Mouse (Mus musculus): ENCODE data around the gene Mroh2a.

Mroh2a gene

DNA sequence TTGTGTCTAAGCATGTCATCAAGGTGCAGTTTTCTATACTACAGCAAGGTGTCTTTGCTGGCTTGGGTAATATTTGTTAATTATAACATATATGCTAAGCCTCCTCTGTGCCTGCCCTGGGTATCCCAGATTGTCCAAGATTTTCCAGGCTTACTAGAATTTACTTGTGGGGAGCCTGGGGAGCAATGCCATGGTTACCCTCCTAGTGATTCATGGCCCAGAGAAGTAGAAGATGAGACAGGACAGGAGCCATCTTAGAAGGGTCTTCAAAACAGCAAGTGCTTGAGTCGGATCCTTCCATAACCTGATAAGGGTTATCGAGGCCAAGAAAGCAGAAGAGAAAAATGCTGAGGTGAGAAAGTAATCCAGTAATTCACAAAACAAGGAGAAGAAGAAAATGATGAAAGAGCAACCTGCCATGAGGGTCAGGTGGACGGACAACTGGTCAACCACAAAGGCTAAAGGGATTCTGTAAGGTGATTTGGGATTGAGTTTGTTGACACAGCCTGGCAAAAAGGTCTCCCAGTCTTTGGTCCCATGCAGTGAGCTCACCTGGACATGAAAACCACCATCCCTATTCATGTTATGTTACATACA, 64.7 kb downstream of the Mroh2a start:
- DNase-seq (ENCODE audit: low read depth) = no peak

DNA sequence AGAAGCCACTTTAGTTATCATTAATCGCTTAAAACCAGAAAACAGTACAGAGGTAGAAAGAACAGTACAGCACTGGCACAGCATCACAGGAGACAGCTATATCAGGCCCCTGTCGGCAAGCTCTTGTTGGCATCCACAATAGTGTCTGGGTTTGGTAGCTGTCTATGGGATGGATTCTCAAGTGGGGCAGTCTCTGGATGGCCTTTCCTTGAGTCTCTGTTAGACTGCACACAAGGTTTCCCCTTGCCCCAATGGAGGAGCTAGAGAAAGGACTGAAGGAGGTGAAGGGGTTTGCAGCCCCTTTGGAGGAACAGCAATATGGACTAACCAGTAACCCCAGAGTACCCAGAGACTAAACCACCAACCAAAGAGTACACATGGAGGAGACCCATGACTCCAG, 65.3 kb downstream of the Mroh2a start:
- DNase-seq (ENCODE audit: low read depth) = no peak

DNA sequence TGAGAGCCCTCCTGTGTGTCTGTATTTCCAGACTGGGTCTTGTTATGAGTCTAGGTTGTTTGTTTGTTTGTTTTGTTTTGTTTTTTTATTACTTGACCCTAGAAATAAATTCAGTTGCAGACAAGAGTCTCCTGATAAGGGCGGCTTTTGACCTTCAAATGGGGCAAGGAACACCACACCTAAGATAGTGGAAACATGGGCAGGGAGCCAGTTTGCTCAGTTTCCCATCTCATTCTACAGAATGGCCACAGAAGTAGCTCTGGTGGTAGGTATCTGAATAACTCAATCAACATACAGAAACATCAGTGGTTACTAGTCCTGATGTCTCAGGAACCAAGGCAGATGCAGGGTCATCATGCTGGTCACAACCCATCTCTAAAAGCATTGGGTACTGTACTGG, 67.9 kb downstream of the Mroh2a start:
- DNase-seq (ENCODE audit: low read depth) = peak; percentile 10

DNA sequence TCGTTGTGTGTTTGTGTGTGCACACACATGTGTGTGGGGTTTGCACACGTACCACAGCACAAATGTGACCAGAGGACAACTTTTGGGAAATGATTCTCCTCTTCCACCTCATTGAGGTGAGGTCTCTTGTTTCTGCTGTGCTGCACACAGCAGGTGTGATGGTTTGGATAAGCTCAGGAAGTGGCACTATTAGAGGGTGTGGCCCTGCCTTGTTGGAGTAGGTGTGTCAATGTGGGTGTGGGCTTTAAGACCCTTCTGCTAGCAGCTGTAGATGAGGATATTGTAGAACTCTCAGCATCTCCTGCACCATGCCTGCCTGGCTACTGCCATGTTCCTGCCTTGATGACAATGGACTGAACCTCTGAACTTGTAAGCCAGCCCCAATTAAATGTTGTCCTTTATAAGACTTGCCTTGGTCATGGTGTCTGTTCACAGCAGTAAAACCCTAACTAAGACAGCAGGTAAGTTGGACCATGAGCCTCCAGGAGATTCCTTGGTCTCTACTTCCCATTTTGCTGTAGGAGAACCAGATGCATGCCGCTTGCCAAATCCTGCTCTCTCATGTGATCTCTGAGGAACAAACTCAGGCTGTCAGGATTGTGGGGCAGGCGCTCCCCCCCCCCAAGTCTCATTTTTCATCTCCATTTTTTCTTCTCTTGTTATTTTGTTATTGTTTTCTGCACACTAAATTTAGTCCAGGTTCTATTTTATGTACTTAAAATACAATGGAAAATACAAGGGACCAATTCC, 69.6 kb downstream of the Mroh2a start:
- DNase-seq (ENCODE audit: low read depth) = peak; percentile 3

DNA sequence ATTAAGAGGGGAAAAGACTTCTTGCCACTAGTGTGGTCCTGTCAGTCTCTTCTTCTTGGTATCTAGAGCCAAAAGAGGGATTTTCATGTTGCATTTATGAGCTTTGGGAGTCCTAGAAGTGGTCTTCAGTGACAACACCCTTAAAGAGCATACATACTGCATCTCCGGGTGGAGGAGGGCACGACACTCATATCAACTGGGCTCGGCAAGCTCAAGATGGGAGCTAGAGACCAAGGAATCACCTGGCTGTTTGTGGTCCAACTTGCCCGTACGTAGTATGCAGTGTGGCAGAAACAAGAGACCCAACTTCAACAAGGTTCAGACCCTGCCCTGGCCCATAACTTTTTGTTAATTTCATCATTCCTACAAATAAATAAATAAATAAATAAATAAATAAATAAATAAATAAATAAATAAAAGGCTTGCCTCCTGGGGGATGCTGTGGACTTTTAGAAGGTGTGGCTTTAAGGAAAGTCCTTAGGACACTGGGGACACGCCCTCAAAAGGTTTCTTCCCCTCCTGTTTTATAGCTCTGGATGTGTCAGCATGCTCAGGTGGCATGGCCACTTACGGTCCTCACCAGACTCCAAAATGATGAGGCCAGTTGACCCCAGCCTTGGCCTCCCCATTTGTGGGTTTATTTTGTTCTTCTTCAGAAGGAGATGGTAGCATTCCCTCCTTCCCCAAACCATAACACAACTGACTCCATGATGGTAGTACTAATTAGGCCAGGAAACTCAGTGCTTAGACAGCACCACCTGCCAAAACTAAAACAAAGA, 70.9 kb downstream of the Mroh2a start:
- DNase-seq (ENCODE audit: low read depth) = peak; percentile 14

DNA sequence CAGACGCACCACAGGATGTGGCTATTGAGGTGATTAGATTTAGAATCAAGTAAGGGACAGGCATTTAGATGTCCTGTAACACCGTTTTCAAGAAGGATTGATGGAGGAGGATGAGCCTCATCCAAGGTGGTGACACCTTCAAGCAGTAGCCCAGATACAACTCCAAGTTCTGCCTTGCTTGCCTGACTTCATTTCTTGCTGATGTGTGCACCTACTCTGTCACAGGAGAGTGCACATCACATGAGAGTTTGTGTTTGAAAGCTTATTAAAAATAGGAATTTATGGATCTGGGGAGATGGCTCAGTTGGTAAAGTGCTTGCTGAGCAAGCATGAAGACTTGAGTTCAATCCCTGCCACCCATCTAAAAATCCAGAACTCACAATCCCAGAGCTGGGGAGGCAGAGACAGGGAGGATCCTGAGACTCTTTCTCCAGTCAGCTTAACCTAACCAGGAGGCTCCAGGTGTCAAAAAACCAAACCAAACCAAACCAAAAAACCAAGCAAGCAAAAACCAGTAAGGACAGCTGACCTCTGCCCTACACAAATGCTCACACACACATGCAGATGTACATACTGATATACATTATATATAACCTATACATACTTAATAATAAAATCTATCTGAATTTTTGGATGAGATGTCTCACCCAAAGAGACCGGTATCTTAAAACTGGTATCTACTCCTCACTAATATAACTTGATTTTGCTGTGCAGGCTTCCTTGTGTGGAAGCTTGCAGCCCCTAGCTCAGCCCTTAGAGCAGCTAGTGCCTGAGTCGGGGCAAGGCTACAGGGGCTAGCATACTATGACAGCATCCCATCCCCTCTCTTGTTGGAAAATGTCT, 72.1 kb downstream of the Mroh2a start:
- DNase-seq (ENCODE audit: low read depth) = peak; percentile 18

DNA sequence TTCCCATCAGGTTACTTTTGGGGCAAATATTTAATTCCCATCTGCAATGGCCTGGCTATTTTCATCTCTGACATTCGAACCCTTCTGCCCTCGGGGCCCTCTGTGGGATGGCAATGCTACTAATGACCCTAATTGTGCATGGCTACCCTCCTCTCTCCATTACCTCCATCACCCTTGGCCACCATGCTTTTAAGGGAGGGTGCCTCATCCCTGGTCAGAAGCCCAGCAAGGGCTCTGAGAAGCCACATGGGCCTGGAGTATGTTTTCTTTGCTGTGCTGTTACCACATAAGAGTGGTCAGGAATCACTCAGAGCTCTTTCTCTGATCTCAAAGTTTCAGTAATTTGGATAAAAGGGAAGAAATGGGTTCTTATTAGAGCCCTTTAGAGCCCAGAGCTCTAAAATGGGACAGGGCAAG, 72.8 kb downstream of the Mroh2a start:
- peak; percentile 3 for DNase-seq (ENCODE audit: low read depth)

DNA sequence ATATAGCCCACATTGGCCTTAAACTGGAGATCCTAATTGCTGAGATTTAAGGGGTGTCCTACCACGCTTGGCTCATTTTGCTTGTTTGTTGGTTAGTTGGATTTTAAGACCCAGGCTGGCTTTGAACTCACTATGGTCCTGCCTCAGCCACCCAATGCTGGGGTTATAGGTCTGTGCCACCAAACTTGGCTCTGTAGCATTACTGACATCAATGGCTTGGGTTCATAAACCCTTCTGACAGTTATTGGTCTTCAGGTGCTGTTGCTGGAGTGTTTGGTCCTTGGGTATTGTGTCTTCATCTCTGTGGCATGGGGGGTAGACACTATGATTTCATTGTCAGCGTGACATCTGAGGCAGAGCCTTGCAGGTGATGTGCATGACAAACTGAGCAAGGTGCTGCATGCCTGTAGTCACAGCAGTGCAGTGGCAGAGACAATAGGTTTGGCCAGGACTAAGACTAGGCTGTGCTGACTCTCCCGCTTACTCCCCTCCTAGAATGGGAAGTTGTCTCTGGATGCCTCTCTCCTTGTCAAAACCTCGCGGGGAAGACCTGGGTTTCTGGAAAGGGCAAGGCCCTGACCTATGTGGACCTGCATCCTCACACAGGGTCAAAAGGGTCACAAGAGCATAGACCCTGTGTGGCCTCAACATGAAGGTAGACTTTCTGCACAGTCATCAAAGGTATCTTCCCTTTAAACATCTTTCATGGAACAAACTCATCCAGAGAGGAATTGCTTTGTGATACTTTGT, 73.7 kb downstream of the Mroh2a start:
- peak; percentile 10 for DNase-seq (ENCODE audit: low read depth)

DNA sequence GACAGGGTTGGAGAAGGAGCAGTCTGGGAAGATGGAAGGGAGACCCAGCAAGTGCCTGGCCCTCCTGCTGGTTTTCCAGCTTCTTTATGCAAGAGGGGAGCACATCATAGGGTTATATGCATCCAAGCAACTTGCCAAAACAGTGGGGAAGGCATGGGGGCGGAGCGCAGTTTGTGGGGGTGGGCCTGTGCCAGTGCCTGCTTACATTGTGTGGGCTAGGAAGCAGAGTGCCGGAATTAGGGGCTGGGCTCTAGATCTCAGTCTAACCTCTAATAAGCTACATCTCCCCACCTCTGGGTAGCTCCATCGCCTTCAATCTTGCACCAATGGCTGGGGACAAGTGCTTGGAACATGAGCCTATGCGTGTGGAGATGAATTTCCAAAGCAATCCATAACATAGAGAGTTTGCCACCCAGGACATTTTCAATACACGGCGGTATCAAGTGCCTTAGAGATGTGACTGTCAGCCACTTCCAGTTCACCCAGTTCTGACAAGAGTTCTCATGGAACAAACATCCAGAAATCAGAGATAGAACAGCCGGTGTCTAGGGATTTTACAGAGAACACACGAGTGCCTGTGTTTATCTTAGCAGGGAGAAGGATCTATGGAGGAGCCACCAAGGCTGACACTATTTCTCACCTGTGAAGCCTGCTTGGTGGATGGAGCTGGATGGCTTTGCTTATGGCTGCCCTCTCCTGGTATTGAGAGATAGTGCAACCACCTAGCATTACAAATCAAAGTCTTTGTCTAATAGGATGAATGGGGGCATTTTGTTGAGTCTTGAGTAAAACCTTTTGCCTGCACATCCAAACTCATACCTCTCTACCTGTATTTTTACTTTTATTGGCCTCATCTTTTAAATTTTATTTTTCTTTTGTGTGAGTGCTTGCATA, 74.6 kb downstream of the Mroh2a start:
- DNase-seq (ENCODE audit: low read depth) = peak; percentile 44

DNA sequence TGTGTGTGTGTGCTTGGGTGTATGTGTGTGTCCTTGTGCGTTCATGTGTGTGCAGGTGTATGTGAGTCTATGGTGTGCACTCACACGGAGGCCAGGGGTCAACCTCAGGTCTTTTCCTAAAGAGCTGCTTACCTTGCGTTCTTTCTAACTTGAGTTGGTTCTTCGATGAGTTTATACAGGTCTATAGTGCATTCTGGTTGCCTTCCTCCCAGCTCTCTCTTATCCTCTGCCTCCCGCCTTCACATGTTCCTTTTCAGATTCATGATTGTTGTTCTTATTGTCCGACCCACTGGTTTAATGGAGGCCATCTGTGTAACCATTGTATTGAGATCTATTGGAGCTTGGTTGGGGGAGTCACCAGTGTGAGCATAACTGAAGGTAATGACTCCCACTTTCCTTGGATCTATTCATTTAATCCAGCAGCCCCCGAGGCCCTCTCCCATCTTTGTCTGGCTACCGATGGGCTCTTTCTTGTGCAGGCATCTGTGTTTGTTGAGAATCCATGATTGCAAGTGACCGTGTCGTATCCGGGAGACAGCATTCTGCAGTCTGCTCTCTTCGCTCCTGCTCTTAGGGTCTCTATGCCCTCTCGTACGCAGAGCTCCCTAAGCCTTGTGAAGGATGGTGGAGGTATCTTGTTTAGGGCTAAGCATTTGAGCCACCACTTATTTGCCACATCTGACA, 75.4 kb downstream of the Mroh2a start:
- peak; percentile 8 for DNase-seq (ENCODE audit: low read depth)

DNA sequence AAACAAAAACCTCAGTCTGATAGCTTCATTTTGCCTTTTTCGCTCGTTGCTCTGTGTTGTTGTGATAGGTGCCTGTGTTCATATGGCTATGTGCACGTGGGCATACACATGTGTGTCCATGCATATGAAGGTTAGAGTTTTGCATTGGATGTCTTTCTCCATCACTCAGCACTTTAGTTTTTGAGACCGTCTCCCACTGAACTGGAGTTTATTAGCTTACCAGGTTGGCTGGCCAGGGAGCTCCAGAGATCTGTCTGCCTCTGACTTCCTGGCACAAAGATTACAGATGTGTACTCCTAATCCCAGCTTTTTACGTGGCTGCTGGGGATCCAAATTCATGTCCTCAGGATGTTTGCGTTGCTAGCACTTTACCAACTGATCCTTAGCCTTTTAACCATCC, 77.0 kb downstream of the Mroh2a start:
- peak; percentile 13 for DNase-seq (ENCODE audit: low read depth)

DNA sequence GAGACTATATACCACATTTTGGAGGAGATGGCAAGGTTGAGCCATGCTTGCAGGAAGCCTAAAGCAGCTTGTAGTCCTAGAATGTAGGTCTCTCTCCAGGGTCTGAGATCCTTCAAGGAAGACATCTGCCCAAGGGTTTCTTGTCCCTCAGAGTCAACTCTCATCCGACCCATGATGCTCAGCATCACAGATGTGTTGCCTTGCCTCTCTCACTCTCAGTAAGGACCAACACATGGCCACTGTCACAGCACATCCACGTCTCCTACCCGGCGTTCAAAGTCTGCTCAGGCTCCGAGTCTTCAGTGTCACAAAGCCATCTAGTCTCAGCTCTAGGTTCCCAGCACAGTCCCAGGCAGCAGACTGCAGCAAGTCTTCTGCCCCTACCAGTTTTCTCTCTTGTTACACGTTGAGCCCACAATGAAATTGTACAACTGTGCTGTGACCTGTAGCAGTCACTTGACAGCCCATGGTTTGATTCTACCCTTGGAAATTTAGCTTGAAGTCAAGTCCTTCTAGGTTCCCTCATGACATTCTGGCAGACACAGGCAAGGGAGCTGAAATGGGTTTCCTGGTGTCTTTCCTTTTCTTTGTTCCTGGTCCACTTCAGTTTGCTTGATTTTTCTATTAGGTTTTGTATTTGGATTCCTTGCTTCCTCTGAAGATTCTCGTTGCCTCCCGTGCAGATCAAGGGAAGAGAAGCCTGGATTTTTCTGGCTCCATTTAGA, 77.6 kb downstream of the Mroh2a start:
- DNase-seq (ENCODE audit: low read depth) = peak; percentile 5

DNA sequence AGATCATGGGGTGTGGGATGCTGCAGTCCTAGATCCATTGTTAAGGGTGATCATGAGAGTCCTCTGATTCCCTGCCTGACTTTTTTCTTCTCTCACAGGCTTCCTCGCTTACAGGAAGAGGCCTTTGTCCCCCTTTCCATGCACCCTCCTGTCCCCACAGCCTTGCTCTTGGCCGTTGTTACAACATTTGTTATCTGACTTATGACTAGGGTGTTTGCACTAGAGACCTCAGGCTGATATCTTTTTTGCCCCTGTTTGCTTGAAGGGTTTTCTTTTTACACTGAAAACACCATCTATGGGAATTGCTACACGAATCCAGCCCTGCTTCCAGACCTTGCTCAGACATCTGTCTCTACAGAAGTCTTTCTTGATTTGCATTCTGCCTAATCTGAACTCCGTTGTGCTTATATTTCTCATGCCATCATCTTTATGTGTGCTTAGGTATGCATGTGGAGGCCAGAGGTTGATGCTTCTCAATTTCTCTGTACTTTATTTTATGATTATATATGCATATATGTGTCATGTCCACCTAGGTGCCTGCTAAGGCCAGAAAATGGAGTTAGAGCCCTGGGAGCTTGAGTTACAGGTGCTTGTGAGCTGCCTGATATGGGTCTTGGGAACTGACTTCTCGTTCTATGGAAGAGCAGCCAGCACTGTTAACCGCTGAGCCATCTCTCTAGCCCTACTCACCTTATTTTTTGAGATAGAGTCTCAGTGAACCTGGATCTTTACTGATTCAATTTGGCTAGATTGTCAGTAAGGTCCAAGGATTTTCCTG, 78.4 kb downstream of the Mroh2a start:
- DNase-seq (ENCODE audit: low read depth) = peak; percentile 5

DNA sequence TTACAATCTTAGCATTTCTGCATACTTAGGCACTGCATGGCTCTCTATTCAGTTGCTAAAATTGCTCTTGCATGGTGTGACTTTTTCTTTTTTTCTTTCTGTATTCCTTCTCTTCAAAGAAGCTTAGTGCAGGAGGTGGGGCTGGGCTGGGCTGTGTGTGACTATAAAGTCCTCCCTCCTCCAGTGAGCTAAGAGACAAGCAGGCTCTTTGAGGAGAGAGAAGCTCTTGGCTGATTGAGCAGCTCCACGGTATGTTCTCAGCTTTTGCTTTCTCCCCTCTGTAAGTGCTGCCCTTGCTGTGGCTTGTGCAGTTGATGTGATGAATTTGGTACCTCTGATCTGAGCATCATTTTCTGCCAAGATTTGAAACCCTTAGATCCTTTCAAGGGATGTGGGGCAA, 79.8 kb downstream of the Mroh2a start:
- peak; percentile 2 for DNase-seq (ENCODE audit: low read depth)

DNA sequence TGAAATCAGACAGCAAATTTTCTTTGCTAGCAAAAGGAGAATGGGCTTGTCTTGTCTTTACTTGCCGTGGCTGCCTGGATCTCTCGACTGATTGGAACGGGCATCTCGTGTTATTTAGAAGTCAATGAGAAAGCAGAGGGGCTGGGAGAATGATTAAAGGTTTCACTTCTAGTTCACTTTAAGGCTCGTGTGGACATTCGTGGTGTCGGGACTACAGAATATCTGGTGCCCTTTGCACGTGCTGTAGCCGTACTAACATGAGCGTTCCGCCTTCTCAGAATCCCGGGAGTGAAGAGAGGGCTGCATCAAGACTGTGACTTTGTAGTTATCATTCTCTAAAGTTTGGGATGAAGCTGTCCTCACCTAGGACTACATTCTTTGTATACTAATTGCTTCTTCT, 80.4 kb downstream of the Mroh2a start:
- DNase-seq (ENCODE audit: low read depth) = peak; percentile 9

DNA sequence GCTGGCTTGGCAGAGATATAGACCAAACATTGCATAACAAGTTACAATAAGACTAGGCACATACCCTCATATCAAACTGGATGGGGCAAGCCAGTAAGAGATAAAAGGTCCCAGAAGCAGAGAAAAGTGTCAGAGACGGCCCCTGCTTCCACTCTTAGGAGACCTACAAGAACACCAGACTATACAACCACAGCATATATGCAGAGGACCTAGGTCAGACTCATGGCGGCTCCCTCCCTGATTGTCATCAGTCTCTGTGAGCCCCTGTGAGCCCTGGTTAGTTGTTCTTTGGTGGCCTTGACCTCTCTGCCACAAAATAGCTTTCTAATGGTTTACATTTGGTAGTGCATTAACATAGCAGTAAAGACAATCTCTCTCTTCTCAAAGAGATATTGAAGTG, 82.2 kb downstream of the Mroh2a start:
- peak; percentile 4 for DNase-seq (ENCODE audit: low read depth)

DNA sequence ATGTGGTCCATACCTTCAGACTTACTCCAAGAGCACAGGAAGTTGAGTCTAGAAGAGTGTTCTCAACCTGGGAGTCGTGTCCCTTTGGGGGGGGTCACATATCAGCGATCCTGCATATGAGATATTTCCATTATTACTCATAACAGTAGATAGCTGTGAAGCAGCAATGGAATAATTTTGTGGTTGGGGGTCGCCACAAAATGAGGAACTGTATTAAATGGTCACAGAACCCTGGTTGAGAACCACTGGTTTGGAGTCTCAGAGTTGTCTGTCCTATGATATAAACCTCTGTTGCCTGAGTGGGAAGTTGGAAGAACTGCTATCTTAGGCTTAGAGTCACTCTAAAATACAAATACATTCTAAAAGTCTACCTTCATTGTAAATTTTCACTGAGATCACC, 83.1 kb downstream of the Mroh2a start:
- DNase-seq (ENCODE audit: low read depth) = peak; percentile 4

DNA sequence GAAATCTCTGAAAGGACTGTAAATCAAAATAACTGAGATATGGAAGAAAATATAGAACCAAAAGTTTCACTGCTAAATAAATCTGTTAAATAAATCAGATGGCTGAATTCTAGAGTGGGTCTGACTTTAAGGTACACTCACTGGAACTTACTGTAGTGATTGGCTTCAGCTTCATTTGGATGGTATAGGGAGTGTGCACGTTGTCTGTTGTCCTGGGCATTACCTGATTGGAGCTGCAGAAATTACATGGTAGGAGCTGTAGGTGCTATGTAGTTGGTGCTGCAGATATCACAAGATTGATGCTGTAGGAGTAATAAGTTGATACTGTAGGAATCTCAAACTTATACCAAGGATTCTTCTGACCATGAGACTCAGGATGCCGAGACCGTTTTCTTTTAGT, 83.6 kb downstream of the Mroh2a start:
- DNase-seq (ENCODE audit: low read depth) = no peak

All from induced T-regulatory cell, adult 2 months (primary cell).